Mouse (Mus musculus): Measurements from ENCODE around the gene Tmem26. TPM values are rescaled to one million over a fixed set of nuclear protein-coding genes. Genes with fewer than 3 reads are reported as not detected.
"Not testable (repeated sequence)": the region's sequence is repeated elsewhere in the genome, so short reads cannot be mapped to it uniquely, and the experiment has no call there.

The Tmem26 gene
- total and polyA plus RNA-seq, 3 experiments, result 0.04 TPM; not detected in 2

DNA sequence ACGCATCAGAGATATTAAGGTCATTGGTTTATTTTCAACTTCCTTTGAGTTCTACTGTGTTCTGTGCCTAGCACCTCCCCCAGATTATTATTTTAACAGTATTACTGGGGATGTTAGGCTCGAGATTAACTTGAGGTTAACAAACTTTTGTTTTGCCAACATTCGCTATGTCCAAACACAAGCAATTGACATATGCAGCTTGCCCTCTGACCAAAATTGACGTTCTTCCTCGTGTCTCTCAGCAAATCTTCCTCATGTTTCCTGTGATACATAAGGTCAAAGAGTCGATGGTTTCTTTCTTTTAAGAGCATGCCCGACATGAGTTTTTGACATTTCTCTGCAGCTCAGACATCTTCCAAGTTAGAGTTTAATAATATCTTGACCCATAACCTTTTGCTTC lies 13.9 kb downstream of the Tmem26 start:
- H3K36me3 ChIP-seq (replicated peaks in 1 of 2; ENCODE audit: control insufficient read depth in 1 of 2, insufficient read depth in 1 of 2, low read length in 1 of 2), result no peaks in the 10 kb centered on the region
- H3K9me3 ChIP-seq (replicated peaks; ENCODE audit: low read length), result peaks cover 3% of the 10 kb centered on the region
- H3K4me1 ChIP-seq (ENCODE audit: control insufficient read depth in 1 of 2, insufficient read depth in 2 of 2), result peaks cover 5 to 11% of the 10 kb centered on the region in 2 experiments
- H3K79me2 ChIP-seq (replicated peaks; ENCODE audit: control insufficient read depth, extremely low read depth, insufficient read depth, poor library complexity, severe bottlenecking), result no peaks in the 10 kb centered on the region
- H3K4me3 ChIP-seq (replicated peaks in 1 of 3; ENCODE audit: low read depth in 2 of 3, low read length in 2 of 3, poor library complexity in 1 of 3), result no peak overlapping the region
- dilution Hi-C loops (cut with MboI; ENCODE audit: extremely low pct_ligation_motif_present, extremely low pct_unique_long_range_greater_than_20kb, low sequenced_read_pairs), result no loop called here
- TF ChIP-seq E2F4 (IDR thresholded peaks at IDR 0.05; ENCODE audit: insufficient replicate concordance, low read depth, low read length), result no peak
- TF ChIP-seq SIN3A (IDR thresholded peaks at IDR 0.05; ENCODE audit: low read length), result no peak
- no peak for TF ChIP-seq MAFK (IDR thresholded peaks at IDR 0.05; ENCODE audit: insufficient replicate concordance, low read length)
- no peak for TF ChIP-seq NRF1 (IDR thresholded peaks at IDR 0.05; ENCODE audit: low read depth, low read length)
- no peak for TF ChIP-seq ELF1 (IDR thresholded peaks at IDR 0.05; ENCODE audit: low read depth, low read length)
- TF ChIP-seq PAX5 (IDR thresholded peaks at IDR 0.05; ENCODE audit: low read length), result no peak
- no peak for TF ChIP-seq POLR2A (IDR thresholded peaks at IDR 0.05; ENCODE audit: low read depth, low read length)
- TF ChIP-seq CHD2 (IDR thresholded peaks at IDR 0.05; ENCODE audit: low read length), result no peak
- no peak for TF ChIP-seq MAX (IDR thresholded peaks at IDR 0.05; ENCODE audit: low read length)
- TF ChIP-seq SMC3 (IDR thresholded peaks at IDR 0.05; ENCODE audit: low read depth, low read length), result no peak
- no peak for TF ChIP-seq RCOR1 (conservative IDR thresholded peaks at IDR 0.05; ENCODE audit: low read depth, low read length)
- TF ChIP-seq TBP (conservative IDR thresholded peaks at IDR 0.05; ENCODE audit: low read depth, low read length), result no peak
- TF ChIP-seq ETS1 (conservative IDR thresholded peaks at IDR 0.05; ENCODE audit: low read depth, low read length), result no peak
- TF ChIP-seq POLR2AphosphoS2 (IDR thresholded peaks at IDR 0.05; ENCODE audit: low read depth, low read length), result no peak
- TF ChIP-seq NELFE (IDR thresholded peaks at IDR 0.05; ENCODE audit: low read depth, low read length), result no peak
- TF ChIP-seq MEF2A (IDR thresholded peaks at IDR 0.05; ENCODE audit: borderline replicate concordance, low read depth, low read length), result no peak
- TF ChIP-seq HCFC1 (IDR thresholded peaks at IDR 0.05; ENCODE audit: low read depth, low read length), result no peak
- TF ChIP-seq UBTF (IDR thresholded peaks at IDR 0.05; ENCODE audit: low read depth, low read length), result no peak
- TF ChIP-seq BHLHE40 (IDR thresholded peaks at IDR 0.05; ENCODE audit: low read depth, low read length), result no peak
- no peak for TF ChIP-seq KAT2A (IDR thresholded peaks at IDR 0.05; ENCODE audit: insufficient replicate concordance, low read length)
- no peak for DNase-seq (ENCODE audit: extremely low read depth)
- H3K4me2 ChIP-seq (ENCODE audit: insufficient read depth, low read depth, poor library complexity, severe bottlenecking), result no peak overlapping the region
- in situ Hi-C loops (cut with MboI; ENCODE audit: low pct_ligation_motif_present, low pct_unique_long_range_greater_than_20kb, low sequenced_read_pairs), result no loop called here
- H3K9ac ChIP-seq (ENCODE audit: insufficient read depth, low read depth), result no peak overlapping the region
- no peak overlapping the region for H3K27ac ChIP-seq (ENCODE audit: insufficient read depth, low read depth)
- no peaks in the 10 kb centered on the region for H3K27me3 ChIP-seq (replicated peaks)

DNA sequence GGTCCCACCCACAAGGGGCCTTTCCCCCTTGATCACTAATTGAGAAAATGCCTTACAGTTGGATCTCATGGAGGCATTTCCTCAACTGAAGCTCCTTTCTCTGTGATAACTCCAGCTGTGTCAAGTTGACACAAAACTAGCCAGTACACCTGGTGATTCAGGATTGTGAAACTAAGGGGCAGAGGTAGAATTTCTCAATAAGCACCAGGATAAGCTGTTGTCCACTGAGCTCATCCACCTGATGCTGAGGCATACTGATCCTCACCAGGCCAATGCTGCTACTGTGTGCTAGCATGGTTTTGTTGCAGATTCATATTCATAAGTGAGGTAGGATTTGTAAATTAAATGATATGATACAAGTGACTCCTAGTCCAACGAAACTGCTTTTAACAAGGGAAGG lies 15.5 kb downstream of the Tmem26 start:
- H3K4me3 ChIP-seq (replicated peaks in 1 of 3; ENCODE audit: low read depth in 2 of 3, low read length in 2 of 3, poor library complexity in 1 of 3); H3K4me2 ChIP-seq (ENCODE audit: insufficient read depth, low read depth, poor library complexity, severe bottlenecking); in situ Hi-C loops (cut with MboI; ENCODE audit: low pct_ligation_motif_present, low pct_unique_long_range_greater_than_20kb, low sequenced_read_pairs); DNase-seq (ENCODE audit: extremely low read depth); H3K27me3 ChIP-seq (replicated peaks); dilution Hi-C loops (cut with MboI; ENCODE audit: extremely low pct_ligation_motif_present, extremely low pct_unique_long_range_greater_than_20kb, low sequenced_read_pairs); H3K9ac ChIP-seq (ENCODE audit: insufficient read depth, low read depth); H3K9me3 ChIP-seq (replicated peaks; ENCODE audit: low read length); H3K27ac ChIP-seq (ENCODE audit: insufficient read depth, low read depth); H3K36me3 ChIP-seq (replicated peaks in 1 of 2; ENCODE audit: control insufficient read depth in 1 of 2, insufficient read depth in 1 of 2, low read length in 1 of 2); H3K79me2 ChIP-seq (replicated peaks; ENCODE audit: control insufficient read depth, extremely low read depth, insufficient read depth, poor library complexity, severe bottlenecking): not testable (repeated sequence)
- H3K4me1 ChIP-seq (ENCODE audit: control insufficient read depth in 1 of 2, insufficient read depth in 2 of 2), result peaks cover 5 to 11% of the 10 kb centered on the region in 2 experiments

Measured in CH12.LX (cell line).